Comparison of ENCODE assay signal across 12 mouse cellular contexts in the genomic region with DNA sequence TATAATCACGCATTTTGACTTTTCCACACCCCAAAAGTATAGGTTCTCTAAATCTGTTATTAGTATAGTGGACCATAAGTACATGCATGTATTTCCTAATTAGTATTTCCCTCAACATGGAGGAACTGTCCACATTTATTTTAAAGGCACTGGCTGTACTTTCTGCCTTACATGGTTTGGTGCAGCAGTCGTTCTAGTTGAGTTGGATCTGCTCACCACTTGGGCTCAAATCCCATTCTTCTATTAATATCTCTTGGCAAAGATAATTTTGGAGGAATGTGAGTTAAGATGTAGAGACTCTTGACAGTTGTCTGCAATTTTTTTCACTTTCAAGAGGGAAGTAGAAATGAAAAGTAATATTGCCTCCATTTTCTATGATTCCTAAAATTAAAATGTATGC.
A peak's percentile ranks its signal among the peaks of the same experiment; 100 is the strongest.
DNase-seq lines count a peak whose midpoint lies in the region; ATAC-seq and TF ChIP-seq lines count a peak whose summit lies in the region.
"Had no signal": no experiment of that assay in that cellular context is flagged by ENCODE, and none has a peak within 500 bp of the region (broad histone marks: within the 10 kb centered on the region; RNA-seq: fewer than 3 reads in every experiment).

No protein-coding gene starts in this region.

- H3K27me3 ChIP-seq in heart, embryonic 11.5 days (ENCODE audit: control insufficient read depth, insufficient read depth, low read length), result no peaks in the 10 kb centered on the region
- H3K27me3 ChIP-seq in forebrain, postnatal 0 days (ENCODE audit: insufficient read depth, low read length), result no peaks in the 10 kb centered on the region
- H3K27me3 ChIP-seq in cerebellum, adult 2 months (ENCODE audit: control insufficient read depth, insufficient read depth, low read length), result no peaks in the 10 kb centered on the region
- H3K27me3 ChIP-seq: liver, embryonic 12.5 days had no signal

- H3K9me3 ChIP-seq in heart, embryonic 11.5 days (replicated peaks; ENCODE audit: control insufficient read depth, low read length), result no peaks in the 10 kb centered on the region
- H3K9me3 ChIP-seq in forebrain, postnatal 0 days (ENCODE audit: low read length), result no peaks in the 10 kb centered on the region
- H3K9me3 ChIP-seq: liver, embryonic 12.5 days had no signal

- H3K4me3 ChIP-seq in heart, embryonic 11.5 days (ENCODE audit: low read depth, low read length), result no peak overlapping the region
- no peak overlapping the region for H3K4me3 ChIP-seq in forebrain, postnatal 0 days (ENCODE audit: low read depth, low read length)
- no peak overlapping the region for H3K4me3 ChIP-seq in cerebellum, adult 2 months (replicated peaks; ENCODE audit: insufficient read depth, low read depth, low read length)
- H3K4me3 ChIP-seq: liver, embryonic 12.5 days; myocyte had no signal

- peak; percentile 6 to 33 for DNase-seq in cerebellum, postnatal 10 days
- no peak for DNase-seq in cerebellum, postnatal 25 days
- DNase-seq in heart, adult 9 months (ENCODE audit: low spot score in 2 of 2), result peak; percentile 36 to 63
- DNase-seq in 3T3-L1 (ENCODE audit: low read depth, low spot score), result peak; percentile 41
- peak; percentile 61 for DNase-seq in forebrain, postnatal 0 days
- DNase-seq in cerebellum, adult 2 months, result no peak
- no peak for DNase-seq in right cerebral cortex, postnatal 10 days (ENCODE audit: low spot score in 2 of 2)
- DNase-seq: kidney, postnatal 4 days; thymus, adult 2 months had no signal

- WGBS in heart, embryonic 11.5 days (ENCODE audit: insufficient replicate concordance), result 69% methylated on average over 2 of the region's 2 CpGs
- WGBS in forebrain, postnatal 0 days, result 66% methylated on average over 2 of the region's 2 CpGs
- 59% methylated on average over 2 of the region's 2 CpGs for WGBS in cerebellum, adult 2 months

- TF ChIP-seq CTCF in forebrain, postnatal 0 days (IDR thresholded peaks at IDR 0.05; ENCODE audit: low read depth), result no peak
- no peak for TF ChIP-seq CTCF in cerebellum, adult 2 months (IDR thresholded peaks at IDR 0.05; ENCODE audit: borderline replicate concordance, insufficient read depth, low read depth, low read length)

- H3K4me1 ChIP-seq in heart, embryonic 11.5 days (ENCODE audit: control insufficient read depth, insufficient read depth, low read length), result no peaks in the 10 kb centered on the region
- peaks cover 23% of the 10 kb centered on the region for H3K4me1 ChIP-seq in forebrain, postnatal 0 days (ENCODE audit: insufficient read depth)
- H3K4me1 ChIP-seq in cerebellum, adult 2 months (ENCODE audit: control insufficient read depth, insufficient read depth, low read length), result no peaks in the 10 kb centered on the region
- H3K4me1 ChIP-seq: liver, embryonic 12.5 days had no signal

- no peak for TF ChIP-seq POLR2A in cerebellum, adult 2 months (IDR thresholded peaks at IDR 0.05; ENCODE audit: borderline replicate concordance, insufficient read depth, low read length)

- no peaks in the 10 kb centered on the region for H3K36me3 ChIP-seq in heart, embryonic 11.5 days (ENCODE audit: control insufficient read depth, insufficient read depth, low read length)
- H3K36me3 ChIP-seq in forebrain, postnatal 0 days (ENCODE audit: insufficient read depth), result no peaks in the 10 kb centered on the region

- no peak overlapping the region for H3K27ac ChIP-seq in heart, embryonic 11.5 days (ENCODE audit: low read depth, low read length)
- H3K27ac ChIP-seq in forebrain, postnatal 0 days (ENCODE audit: low read depth, low read length), result peak overlapping the region; percentile 48; the same call in 1 of the 2 replicates
- no peak overlapping the region for H3K27ac ChIP-seq in cerebellum, adult 2 months (ENCODE audit: insufficient read depth, low read length)
- H3K27ac ChIP-seq: liver, embryonic 12.5 days had no signal

- no peak overlapping the region for H3K9ac ChIP-seq in heart, embryonic 11.5 days (ENCODE audit: low read depth, low read length)
- H3K9ac ChIP-seq in forebrain, postnatal 0 days, result no peak overlapping the region
- H3K9ac ChIP-seq: liver, embryonic 12.5 days had no signal

- H3K4me2 ChIP-seq in heart, embryonic 11.5 days, result no peak overlapping the region
- H3K4me2 ChIP-seq in forebrain, postnatal 0 days (ENCODE audit: low read depth), result no peak overlapping the region
- H3K4me2 ChIP-seq: liver, embryonic 12.5 days had no signal

- no peak for ATAC-seq in heart, embryonic 11.5 days (replicated peaks; ENCODE audit: insufficient number of reproducible peaks, low FRiP score, low TSS enrichment)
- ATAC-seq in forebrain, postnatal 0 days, result no peak
- ATAC-seq: liver, embryonic 12.5 days had no signal

Comparison
In these comparisons a context has a peak if more than half of its experiments do, and no peak if none do; other contexts are left out.
1. DNase-seq: peak in cerebellum, postnatal 10 days (2 of 2), heart, adult 9 months (2 of 2), 3T3-L1 (single experiment) and forebrain, postnatal 0 days (single experiment); none in cerebellum, postnatal 25 days (0 of 2), cerebellum, adult 2 months (0 of 2) and right cerebral cortex, postnatal 10 days (0 of 2).